Mouse (Mus musculus): ENCODE data around the gene Rgl1.
"Not testable (repeated sequence)": the region's sequence is repeated elsewhere in the genome, so short reads cannot be mapped to it uniquely, and the experiment has no call there.

Rgl1 gene

DNA sequence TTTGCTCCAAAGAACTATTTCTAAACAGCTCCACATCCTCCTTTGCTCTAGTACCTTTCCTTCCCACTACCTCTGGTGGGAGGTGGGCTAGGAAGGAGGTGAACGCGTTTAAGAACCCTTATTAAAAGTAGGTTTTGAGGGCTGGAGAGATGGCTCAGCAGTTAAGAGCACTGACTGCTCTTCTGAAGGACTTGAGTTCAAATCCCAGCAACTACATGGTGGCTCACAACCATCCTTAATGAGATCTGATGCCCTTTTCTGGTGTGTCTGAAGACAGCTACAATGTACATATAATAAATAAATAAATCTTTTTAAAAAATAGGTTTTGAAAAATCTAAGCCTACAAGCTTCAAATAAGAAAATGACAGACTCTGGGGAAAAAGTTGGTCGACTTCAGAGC, 19.3 kb upstream of the Rgl1 start:
- not testable (repeated sequence) for DNase-seq (ENCODE audit: low read depth, low spot score)

DNA sequence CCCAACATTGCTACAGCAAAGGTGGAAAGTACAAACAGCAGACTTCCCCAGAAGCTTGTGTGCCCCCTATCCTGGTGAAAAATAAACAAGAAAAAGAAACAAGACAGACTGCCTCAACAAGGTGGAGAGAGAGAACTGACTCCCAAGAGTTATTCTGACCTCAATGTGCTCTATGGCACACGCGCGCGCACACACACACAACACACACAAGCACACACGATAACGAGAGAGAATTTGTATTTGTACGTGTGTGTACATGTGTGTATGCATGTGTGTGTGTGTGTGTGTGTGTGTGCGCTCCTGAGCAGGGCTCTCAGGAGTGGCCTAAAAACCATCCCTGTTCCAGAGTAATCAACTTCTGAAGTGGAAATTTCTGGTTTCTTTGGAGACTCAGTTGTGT, 18.5 kb upstream of the Rgl1 start:
- DNase-seq (ENCODE audit: low read depth, low spot score), result no peak

DNA sequence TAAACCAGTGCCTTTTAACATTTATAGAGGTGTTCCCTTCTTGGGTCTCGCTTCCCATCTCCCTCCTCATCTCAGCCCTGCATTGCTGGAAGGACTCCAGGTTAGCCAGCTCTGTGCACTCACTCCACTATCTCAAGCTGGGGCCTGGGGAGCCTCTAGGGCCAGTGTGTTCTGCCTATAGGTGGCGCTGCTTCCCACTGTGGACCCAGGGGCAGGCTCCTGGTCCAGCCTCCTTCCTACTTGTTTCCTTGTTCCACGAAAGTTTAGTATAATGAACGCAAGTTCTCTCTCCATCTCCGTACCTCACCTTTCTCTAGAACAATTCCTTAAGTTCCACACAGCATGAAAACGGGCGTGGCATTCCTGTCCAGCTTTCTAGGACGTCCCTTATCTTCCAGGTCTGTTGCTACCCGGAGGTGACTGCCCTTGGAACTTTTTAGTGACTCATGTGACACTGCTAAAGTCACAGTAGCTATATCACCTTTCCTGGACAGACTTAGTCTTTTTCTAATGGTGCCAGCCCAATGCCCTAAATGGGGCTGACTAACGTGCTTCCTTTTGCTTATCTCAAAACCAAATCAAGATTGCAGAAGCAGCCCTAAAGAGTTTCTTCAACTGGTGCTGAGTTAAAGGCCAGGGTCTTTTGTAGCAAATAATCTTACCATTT, 13.1 kb upstream of the Rgl1 start:
- peak; percentile 59 for DNase-seq (ENCODE audit: low read depth, low spot score)

DNA sequence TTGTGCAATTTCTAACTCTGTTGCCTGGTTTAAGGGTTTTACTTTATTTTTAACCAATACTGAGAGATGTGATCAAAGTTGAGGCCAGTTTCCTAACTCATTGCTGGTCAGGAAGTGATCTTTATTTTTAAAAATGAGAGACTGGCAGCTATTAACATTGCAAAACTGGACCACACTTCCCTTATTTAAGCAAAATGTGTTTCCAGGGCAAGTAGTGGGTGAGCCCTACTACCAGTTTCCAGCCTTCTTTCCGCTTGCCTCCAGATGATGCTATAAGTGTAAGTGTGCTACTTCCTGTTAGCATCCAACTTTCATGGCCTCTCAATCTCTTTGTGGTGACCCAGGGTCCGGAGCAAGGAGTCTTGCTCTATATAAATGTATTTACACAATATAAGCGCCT, 8.4 kb upstream of the Rgl1 start:
- DNase-seq (ENCODE audit: low read depth, low spot score), result not testable (repeated sequence)

DNA sequence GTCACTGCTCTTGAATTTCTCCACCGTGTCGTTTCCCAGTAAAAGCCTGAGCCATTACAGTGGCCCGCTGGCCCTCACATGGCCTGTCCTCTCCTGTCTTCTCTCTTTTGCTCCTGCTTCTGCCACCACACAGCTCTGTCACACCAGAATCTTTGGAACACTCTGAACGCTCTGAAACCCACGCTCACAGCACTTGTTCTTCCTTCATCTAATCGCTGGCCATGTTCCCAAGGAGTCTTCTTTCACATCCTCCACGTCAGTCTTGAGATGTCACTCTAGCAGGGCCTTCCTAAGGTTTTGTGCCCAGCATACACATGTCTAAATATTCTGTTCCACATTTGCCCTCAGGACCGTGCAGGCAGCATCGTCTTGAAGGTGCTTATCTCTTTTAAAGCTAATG, 4.9 kb upstream of the Rgl1 start:
- no peak for DNase-seq (ENCODE audit: low read depth, low spot score)

DNA sequence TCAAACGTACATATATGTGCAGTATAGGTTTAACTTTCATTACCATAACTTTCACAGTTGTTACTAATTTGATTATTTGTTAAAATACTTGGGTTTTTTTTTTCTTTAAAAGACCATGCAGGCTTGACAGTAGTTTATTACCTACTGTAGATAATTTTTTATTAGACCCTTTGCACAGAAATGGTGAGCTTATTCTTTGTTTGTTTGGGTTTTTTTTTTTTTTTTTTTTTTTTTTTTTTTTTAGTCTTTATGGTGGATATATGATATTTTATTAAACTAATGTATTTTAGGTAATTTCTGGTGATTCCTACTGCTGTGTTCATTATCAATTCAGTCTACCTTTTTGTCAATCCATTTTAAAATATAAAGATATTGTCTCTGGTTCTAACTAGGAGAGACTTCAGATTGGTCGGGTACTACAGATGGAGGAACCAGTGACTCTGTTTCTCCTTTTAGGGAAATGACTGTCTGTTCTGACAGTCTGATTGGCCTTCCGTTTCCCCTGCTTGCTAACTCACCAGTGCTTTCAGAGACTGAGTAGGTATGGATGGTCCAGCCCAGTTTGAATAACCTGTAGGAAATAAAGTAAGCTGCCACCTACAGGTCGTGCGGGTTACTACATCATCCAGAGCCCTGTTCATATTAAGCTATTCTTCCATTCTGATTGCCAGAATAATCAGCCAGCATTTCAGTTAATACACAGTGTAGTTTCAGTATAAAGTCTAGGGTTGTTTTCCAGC, 1.8 kb upstream of the Rgl1 start:
- DNase-seq (ENCODE audit: low read depth, low spot score), result peak; percentile 89

DNA sequence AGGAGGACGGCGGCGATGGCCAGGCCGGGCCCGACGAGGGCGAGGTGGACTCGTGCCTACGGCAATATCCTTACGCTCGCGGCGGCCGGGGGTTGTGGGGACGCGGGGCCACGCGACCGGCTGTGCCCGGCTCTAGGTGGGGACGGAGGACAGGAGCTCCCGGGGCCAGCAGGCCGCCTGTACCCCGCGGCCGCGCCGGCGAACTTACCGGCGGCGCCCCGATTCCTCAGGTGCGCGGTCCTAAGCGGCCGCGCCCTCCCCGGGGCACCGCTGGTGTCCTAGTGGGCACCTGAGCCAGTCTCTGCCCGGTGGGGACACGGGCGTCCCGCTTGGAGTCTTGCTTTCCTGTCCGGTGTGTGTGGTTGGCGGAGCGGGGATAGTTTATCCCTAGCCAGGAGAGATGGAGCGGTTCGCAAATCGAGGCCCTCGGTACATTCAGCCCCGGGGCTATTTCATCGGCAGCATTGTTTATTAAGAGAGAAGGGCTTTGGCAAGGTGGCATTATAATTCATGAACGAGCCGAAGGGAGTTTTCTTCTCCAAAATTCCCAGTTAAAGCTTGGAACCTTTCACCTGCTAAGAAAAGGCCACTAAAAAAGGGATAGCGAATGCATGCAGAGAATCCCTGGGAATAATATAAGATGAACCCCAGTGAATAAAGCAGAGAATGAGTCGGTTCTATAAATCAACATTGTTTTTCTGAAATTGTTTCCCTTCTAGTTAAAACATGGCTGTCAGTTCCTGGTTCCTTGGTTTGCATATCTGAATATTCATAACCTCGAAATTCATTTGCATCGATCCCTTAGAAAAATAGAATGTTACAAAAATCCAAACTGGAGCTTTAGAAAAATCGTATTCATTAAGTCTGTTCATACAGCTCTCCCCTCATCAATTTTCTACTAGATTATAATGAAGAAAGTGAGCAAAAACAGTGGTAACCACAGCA, 925 bp upstream of the Rgl1 start:
- DNase-seq (ENCODE audit: low read depth, low spot score), result no peak

DNA sequence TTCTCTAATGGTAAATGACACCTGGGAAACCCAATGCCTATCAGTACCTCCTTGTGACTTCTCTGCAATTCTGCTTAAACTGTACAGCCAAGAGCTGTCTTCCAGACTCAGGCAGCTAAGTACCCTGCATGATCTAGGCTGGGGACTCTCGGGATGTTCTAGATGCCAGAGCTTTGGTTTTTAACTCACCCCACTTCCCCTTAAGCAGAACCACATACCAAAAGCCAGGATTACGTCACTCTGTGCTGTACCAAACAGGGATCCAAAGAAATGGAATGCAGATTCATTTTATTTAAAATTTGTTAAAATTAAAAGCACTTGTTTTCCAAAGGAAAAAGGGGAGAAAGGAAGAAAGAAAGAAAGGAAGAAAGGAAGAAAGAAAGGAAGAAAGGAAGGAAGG, 4.4 kb downstream of the Rgl1 start:
- no peak for DNase-seq (ENCODE audit: low read depth, low spot score)

DNA sequence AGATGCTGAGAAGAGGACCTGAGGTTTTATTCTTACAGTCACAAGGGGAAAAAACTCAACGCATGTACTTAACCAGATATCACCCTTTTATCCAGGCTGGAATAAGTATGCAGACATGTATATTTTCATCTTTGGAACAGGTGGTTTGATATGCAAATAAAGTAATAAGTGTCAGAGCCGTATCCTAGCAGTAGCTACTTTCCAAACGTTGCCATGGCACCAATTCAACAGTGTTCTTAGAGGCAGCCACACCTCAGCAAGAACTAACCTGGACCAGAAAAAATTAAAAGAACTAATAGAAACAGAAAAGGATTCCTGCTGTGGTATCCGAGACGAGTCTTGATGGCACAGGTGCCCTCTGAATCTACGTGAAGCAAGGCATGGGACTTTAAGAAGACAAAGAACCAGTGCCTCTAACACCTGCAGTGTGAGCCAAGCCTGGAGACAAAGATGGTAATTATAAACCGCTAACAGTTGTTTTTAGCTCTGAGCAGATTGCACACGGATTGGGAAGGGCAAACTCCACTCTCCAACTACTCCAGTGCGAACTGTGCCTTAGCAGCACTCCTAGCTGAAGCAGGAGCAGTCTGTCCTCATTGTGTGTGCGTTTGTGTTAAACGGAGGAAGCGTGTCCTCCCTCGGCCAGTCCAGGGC, 15.7 kb downstream of the Rgl1 start, which contains the start of gene Apobec4:
TSS of gene Apobec4 (plus strand) at position 240 of the 654 bp plus-strand sequence.
- no peak for DNase-seq (ENCODE audit: low read depth, low spot score)

DNA sequence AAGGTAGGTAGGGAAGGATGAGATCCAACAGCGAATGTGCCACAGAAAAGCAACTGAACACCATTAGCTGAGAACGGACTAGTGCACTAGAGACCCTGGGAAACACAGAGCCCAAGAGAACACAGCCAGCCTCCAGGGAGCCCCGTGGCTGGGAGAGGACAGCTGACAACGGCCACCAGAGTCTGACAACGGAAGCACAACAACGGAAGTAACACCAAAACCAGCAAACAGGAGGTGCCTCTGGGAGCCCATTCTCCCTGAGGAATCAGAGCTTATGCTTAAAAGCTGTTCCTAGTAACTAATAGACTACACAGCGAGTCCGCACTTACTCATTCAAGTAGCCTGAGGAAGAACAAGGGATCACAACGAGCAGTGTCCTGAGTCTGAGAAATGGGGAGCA, 16.9 kb downstream of the Rgl1 start:
- no peak for DNase-seq (ENCODE audit: low read depth, low spot score)

DNA sequence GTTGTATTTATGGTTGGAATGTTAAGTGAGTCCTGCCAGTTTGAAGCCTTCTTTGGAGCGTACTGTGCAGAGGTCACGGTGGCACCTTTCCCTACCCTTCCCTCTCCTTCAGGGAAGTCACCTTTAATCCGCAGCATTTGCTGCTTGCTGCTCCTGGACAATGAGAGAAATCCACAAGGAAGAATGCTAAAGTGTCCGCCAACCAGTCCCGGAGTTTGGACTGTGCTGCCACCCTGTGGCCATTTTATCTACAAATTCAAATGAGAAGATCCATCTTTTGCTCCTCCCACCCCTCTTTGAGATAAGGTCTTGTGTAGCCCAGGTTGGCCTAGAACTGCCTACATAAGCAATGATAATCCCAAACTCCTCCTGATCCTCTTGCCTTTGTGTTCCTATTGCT, 19.7 kb downstream of the Rgl1 start:
- DNase-seq (ENCODE audit: low read depth, low spot score), result peak; percentile 86

DNA sequence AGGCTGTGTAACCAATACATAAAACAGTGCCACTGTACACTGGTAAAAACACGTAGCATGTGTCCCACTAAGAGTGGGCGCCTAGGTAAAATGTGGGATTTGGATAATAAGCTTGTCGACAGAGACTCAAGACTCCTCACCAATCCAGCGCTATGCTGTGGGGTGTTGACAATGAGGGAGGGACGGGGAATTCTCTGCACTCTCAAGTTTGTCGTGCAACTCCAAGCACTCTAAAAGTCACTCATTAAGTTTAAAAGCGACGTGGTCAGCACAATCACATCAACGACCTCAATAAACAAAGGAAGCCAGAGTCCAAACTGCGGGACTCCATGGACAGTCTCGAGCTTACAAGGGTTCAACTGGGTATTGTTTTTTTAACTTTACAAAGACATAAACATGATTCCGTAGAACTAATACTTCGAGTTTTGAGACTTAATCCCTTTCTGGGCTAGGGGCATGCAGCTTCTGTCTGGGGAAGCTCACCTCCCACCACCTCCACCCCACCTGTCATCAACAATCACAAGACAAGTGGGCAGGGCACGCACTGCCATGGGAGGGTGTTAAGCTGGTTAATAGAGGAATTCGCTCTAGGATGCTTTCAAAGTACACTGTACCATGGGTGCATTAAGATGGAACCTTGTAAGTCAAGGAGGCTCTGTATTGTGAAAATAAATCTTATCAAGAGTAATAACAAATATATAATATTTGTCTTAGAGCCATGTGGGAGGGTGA, 22.9 kb downstream of the Rgl1 start:
- DNase-seq (ENCODE audit: low read depth, low spot score), result no peak

DNA sequence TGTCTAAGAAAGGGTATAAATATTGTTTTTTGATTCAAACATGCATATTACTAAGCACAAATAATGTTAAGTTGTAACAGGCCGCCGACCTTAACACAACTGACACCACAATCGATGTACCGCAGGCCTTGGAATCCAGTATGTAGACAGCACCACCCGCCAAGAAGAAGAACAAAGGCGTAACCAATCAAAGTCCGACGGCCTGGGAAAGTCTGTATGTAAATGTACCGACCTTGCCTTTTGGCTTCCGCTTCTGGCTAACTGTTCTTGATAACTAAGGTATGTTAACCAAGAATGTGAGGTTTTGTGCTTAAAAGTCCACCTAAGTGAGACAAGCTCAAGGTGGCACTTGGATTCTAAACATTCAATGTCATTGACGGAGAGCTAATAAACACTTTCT, 26.8 kb downstream of the Rgl1 start:
- DNase-seq (ENCODE audit: low read depth, low spot score), result no peak

DNA sequence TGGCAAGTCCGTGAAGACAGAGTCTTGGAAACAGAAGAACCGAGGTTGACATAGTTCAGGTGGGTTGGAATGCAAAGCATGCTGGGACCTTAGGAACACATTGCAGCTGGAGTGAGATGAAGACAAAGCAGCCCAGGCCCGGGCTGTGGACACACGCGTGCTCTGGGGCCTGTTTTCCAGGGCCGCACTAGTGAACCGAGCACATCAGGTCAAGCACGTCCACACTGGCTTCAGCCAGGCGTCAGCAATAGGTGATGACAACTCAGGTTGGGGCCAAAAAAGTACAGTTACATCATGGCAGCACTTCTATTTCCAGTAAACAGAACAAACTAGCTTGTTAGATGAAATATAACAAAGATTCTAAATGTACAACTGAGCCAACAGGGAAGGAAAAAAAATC, 27.4 kb downstream of the Rgl1 start:
- DNase-seq (ENCODE audit: low read depth, low spot score), result no peak

DNA sequence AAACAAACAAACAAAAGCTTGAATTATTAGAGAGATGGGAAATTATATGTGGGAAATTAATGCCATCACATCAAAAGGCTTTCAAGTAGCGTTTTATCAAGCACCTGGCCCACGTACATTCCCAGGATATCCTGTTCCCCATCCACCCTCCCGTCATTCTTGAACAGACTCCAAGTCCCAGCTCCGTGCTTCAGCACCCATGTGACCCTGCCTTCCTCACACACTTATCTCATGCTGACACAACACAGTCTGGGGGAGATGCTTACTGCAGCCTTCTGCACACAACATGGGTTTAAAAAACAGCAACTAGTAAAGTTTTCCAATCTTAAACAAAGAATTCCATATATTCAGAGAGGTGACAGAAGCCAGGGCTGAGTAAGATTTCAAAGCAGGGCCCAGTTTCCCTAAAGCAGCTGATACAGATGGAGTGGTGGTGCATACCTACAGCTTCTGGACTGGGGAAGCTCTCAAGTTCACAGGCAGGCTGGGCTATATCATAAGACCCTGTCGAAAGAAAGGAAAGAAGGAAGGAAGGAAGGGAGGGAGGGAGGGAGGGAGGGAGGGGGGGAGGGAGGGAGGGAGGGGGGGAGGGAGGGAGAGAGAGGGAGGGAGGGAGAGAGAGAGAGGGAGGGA, 38.4 kb downstream of the Rgl1 start:
- no peak for DNase-seq (ENCODE audit: low read depth, low spot score)

DNA sequence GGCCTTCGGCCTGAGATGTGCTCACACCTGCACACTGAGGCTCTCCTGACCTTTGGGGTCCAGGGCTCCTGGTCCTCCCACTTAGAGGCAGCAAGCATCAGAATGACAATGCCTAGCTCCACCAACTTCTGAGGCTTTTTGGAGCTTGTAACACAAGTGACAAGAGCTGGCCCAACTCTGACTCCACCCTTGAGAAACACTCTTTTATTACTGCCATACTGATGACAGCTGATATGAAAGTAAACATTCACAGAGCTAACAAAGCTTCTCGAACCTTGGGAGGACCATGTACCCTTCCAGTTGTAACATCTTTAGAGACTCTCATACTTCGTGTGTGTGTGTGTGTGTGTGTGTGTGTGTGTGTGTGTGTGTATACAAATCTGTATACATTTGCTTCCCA, 40.1 kb downstream of the Rgl1 start:
- no peak for DNase-seq (ENCODE audit: low read depth, low spot score)

DNA sequence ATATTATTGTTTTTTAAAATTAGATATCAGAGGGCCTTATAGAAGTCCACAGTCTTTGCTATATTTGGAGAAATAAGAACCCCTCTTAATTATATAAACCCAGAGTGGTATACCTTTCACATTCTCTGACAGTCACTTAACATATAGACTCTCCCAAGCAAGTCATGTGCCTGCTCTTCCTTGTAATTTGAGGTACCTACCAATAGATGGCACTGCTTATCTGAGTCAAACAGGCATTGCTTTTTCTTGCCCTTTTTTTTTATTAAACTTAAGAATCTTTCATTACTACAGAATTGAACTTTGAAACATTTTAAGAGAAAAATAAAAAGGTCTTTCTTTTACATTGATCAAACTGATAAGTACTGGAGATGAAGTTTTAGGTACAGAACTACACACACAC, 41.9 kb downstream of the Rgl1 start:
- no peak for DNase-seq (ENCODE audit: low read depth, low spot score)

DNA sequence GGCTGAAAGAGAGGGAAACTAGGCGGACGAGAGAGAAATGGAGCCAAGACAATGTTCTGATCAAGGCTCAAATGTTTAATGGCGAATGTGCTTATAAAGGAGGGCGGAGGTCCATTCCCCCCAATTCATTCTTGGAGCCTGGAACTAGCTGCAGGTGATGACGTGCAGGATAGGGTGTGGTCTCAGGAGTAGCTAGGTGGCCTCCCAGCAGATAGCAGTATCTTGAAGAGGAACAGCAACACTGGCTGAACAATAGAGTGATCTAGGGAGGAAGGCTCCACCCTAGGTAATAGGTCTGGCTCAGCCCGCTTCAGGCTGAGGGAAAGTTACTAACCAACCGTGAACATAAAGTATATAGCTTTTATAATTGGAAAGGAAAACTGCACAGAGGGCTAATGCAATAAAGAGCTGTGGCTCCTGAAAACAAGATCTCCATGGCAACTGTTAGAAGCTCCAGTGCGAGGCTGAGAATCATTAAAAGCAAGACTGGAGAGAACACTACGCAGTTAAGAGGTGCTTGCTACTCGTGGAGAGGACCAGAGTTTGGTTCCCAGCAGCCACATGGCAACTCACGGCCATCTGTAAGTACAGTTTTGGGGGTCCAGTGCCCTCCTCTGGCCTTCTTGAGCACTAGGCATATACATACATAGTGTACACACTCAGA, 44.5 kb downstream of the Rgl1 start:
- DNase-seq (ENCODE audit: low read depth, low spot score), result no peak

DNA sequence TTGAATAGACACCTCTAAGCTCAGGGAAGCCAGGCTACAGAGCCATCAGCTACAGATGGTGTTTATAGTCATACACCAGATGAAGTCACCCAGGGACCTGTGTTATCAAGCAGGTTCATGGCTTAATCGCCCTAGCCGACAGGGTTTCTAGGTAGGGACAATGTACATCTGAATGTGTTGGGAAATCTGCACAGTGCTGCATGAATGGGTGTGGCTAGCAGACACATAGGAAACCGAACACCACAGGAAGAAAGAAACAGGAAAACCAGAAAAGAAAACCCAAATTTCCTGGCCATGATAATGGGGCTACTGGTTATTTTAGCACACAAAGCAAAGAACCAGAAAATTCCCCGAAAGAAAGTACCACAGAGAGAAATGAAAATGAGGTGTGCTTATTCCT, 45.2 kb downstream of the Rgl1 start:
- DNase-seq (ENCODE audit: low read depth, low spot score), result no peak

DNA sequence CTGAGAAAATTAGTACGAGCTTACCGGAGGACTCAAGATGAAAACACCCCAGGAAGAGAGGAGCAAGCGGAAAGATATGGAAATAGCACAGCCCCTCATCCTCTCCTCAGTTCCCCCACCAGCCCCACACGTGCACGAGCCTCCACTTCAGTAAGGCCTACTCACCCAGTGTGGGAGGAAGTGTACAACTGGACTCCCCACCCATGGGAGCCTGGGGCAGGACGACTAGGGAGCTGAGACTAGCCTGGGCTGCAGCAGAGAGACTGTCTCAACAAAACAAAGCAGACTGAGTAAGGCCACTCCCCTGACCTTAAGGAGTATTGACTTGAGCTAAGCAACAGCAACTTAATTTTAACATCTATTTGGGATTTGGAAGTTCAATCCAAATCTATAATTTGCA, 48.0 kb downstream of the Rgl1 start:
- no peak for DNase-seq (ENCODE audit: low read depth, low spot score)

Measured in mesoderm, embryonic 11.5 days (tissue).